Mouse (Mus musculus) heart, adult 8-10 months (tissue): ENCODE measurements around the gene Gpsm1. TPM values are rescaled to one million over a fixed set of nuclear protein-coding genes. Genes with fewer than 3 reads are reported as not detected.
A peak's percentile ranks its signal among the peaks of the same experiment; 100 is the strongest.

Experiments
- DNase-seq: peaks from one replicate; pipeline ENCODE4 v3.0.0; 2022; ENCODE audit warnings: low spot score
- total RNA-seq, 4 experiments: library from RNA; stranded (reverse); gene quantifications; 2 replicates each; pipeline ENCODE4 v1.2.4; 2022

Gpsm1 gene
- total RNA-seq, 4 experiments from 2014 or later: 188 to 246 (median 219) TPM

DNA sequence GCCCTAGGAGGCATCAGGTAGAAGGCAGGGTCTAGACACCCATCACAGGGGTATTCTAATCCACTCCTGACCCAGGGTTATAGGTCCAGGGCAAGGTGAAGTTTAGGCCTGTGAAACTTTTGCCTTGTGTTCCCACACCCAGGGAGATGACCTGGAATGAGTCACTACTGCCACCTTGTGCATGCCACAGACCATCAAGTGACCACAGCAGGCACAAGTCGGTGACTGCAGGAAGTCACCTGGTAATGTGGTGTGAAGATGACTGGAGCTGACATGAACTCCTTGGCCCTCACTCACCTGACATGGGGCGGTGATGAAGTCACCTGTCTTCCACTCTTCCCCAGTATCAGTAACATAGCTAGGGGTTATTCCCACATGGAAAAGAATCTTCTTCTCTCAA lies 2.5 kb upstream of the Gpsm1 start:
- DNase-seq: no peak

DNA sequence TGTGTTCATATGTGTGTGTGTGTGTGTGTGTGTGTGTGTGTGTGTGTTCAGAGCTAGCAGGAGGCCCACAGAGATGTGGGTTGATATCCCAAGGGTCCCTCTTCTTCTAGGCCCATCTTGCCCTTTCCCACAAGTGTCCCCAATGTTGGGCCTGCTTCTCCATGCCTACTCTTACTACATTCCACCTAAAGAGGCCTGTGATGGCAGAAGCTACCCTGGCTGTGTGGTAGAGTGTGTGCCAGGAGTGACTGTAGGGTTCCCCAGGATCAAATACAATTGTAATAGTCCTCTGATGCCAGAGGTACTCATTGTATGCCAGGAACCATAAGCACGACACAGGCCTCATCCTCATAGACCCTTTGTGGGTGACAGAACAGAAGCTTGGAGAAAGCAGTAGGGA lies 1.9 kb upstream of the Gpsm1 start:
- DNase-seq: no peak

GRCm38 (mm10) chr2:26314281-26315071 lies 839 bp upstream of the Gpsm1 start:
- DNase-seq: peak; percentile 49

DNA sequence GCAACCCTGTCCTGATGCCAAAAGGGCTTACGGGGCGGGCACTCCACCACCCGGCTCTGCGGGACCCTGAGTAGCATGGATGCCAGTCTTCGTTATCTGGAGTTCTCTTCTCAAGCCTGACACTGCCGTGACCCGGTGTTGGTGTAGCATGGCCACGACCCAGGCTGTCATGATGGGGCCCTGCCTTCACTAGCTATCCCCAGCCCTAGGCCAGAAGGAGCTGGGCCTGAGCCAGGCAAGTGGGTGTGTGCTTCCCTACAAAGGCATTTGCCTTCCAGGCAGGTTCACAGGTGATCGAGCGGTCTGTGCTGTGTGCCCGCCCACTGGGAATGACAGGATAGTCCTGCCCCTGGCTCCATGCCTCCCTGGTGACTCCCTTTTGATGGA lies 603 bp downstream of the Gpsm1 start:
- DNase-seq: peak; percentile 45

GRCm38 (mm10) chr2:26316576-26317246 lies 1.4 kb downstream of the Gpsm1 start:
- no peak for DNase-seq

- no peak for DNase-seq
Measured at GRCm38 (mm10) chr2:26317371-26317770, 2.1 kb downstream of the Gpsm1 start.

DNA sequence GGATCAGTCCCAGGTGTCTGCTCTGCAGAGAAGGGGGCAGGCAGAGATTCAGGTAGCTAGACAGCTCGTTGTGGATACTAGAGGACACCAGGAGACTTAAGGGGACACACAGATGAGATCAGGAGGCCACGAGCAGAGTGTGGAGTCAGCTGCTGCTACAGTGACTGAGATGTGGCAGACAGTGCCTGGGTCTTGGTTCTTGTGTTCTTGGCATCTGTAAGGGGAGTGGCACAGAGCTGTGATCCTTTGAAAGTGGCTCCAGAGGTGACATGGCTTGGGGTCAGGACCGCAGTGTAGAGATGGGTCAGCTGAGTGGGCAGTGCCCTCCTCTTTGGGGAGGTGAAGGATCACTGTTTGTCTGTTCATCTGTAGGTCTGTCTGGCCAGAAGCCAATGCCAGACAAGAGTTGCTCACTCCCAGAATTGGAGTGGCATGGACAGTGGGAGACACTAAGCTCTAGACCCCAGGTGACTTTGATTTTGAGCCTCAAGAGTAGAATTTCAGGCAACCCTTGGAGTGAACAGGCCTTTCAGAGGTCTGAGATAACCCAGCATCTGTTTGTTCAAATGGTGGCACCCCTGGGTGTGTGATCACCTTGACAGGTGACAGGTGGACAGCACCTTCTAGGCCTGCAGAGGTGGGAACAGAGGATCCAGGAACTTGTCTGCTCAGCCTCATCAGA lies 2.8 kb downstream of the Gpsm1 start:
- no peak for DNase-seq

DNA sequence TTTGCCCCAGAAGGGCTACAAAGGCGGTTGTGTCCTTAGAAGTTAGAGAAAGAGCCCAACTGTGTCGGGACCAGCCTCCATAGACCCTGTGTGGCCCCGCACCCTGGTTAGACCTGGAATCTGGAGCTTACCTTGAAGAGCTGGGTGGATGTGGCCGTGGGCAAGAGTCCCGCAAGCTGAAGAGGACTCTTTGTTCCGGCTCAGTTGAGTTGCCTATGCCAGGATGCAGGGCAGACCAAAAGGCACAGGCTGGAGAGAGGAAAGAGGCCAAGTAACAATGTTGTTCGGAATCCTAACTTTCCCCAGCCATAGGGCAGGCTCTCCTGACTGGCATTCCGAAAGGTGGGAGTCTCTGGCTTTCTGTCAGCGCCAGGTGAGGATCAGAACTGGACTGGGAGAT lies 3.8 kb downstream of the Gpsm1 start:
- no peak for DNase-seq

DNA sequence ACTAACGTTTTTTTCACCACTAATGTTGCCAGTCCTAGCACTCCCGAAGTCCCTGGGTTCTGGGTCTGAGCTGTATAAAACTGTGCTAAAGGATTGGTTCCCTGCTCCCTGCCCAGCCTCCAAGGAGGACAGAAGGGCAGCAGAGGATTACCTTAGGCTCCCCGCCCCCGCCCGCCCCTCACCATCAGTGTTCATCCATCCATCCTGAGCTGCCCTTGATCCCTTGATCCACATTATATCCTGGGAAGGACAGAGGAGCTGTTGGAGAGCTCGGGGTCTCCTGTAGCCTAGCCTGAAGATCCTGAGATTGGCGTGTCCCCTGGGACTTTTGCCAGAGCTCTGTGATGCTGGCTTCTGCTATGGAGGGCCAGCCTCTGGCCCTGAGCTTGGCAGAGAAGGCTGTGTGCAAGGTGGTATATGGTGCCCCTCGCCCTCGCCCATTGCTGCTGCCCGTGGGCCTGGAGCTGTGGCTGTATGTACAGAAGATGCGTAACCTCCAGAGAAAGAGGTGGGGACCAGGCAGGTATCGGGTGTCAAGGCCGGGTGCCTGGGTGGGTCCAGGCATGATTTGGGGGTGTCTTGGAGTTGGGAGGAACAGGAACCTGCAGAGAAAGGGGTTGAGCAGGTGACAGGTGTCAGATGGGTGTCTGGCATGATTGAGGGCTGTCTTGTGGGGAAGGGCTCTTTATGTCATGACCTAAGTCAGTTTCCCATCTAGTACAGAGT lies 4.4 kb downstream of the Gpsm1 start:
- no peak for DNase-seq

DNA sequence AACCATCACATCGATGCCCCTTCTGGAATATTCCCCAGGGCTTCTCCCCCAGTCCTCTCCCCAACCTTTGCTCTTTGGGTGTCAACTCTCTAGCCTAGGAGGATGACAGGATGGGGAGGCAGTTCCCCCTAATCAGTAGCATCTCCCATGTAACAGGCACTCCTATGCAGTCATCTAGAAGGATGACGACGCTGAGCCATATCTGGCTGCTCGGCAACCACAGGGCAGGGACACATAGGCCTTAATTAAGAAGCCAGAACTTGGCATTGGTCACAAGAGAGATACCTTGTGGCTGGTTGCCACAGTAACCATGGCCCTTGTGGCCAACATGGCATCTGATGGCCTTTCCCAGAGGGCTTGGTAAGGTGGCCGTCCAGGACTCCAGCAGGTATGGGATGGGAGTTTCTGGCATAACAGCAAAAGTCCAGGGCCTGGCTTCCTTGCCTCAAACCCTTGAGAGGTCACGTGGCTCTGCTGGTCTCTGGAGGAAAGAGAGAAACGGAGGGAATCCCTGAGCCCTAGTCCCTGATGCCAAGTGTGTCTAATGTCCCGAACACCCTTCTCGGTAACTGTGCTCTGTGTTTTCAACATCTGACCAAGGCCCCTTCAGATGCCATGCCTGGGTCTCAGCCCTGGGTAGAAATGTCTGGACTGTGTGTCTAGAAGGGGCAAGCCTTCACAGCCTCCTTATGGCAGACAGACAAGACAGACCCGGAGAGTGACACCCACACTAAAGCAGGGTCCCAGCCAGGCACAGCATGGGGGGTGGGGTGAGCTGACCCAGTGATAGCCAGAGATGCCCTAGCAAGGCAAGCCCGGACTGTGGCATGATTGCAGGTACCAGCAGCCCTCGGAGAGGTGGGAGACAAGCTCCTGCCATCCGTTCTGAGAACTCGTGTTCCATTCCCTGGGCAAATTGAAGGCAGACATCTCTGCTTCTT lies 5.2 kb downstream of the Gpsm1 start:
- DNase-seq: no peak

DNA sequence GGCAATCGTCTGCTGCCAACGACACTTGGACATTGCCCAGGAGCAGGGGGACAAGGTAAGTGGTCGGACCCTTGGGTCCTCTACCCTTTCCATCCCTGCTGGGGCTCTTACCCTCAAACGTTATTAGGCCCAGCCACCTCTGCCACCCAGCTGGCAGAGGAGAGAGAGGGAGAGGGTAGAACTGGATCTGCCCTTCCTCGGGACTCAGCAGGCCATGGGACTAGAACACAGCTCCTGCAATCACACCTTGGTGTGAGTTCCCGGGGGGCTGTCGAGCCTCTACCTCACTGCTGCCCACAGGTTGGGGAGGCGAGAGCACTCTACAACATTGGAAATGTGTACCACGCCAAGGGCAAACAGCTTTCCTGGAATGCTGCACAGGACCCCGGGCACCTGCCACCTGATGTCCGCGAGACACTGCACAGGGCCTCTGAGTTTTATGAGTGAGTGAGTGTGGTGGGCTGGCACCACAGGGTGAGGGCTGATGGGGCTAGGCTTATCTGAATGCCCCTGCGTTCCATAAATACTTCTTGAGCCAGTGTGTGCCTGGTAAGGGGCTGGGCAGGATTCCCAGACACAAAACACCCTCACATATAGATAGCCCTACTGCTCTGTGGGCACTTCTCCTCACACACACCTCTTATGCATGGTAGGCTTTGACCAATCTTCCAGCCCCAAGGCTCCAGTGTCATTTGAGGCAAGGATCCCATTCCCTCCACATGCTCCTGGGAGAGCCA lies 8.4 kb downstream of the Gpsm1 start:
- DNase-seq: no peak

DNA sequence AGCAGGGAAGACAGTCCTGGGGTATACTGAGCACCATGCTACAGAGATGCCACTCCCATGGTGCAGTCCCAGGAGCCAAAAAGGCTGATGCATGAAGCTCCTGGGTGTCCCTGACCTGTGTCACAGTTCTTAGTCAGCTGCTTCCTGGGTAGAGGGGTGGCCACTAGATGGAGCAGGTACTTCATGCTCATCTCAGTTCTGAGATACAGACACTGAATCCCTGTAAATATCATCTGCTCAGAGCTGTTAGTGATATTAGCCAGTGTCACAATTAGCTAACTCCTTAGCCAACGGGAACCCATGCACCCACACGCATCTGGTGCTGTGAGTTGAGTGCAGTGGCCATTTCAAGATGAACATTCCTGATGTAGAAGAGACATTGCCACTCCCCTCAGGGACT lies 9.6 kb downstream of the Gpsm1 start:
- no peak for DNase-seq

DNA sequence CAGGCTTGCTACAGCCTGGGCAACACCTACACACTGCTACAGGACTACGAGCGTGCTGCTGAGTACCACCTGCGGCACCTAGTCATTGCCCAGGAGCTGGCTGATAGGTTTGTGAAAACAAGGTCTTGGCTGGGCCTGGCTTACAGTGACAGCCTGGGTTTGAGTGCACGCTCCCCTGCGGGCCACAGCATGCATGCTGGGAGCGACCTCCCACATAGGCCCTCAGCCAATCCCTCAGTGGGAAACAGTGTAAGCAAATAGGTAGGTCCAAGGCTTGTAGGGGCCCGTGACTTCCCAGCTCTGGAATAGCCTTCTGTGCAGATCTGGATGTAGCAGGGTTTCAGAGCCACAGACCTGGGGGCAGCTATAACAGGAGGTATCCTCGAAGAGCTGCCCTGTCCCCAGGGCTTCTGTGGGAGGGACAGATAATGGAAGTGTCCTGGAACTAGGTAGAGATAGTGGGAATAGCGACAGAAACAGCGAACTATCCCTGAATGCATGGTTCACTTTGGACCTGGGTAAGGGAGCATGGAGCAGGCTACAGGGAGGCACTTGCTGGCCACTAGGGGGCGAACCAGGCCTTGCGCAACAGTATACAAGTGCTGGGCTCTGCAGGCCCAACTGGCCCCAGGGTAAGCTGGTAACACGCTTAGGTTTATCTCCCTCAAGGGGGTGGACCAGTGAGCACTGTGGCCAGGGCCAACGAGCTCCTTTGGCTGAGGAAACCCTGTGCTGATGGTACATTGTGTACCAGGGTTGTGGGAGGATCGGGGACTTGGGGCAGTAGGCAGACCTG lies 10.3 kb downstream of the Gpsm1 start:
- no peak for DNase-seq

GRCm38 (mm10) chr2:26327852-26328251 lies 12.5 kb downstream of the Gpsm1 start:
- DNase-seq: no peak

GRCm38 (mm10) chr2:26329402-26329801 lies 14.1 kb downstream of the Gpsm1 start:
- peak; percentile 81 for DNase-seq

DNA sequence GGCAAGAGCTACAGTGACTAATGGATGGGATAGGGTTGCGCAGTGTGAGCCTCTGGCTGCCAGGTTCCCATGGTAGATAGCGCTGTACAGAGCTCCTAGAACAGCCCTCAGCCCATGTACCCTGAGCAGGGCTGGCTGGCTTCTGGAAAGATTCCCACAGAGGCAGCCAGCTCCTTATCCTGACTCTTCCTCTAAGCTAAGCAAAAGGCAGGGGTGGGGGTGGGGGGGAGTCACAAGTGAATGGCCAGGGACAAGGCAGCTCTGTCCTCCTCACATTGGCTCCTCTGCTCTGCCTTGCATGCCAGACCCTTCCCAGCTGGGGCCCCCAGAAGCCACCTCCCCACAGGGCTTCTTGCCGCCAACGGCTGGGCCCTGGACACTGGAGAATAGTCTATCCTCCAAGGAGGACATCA lies 14.7 kb downstream of the Gpsm1 start:
- DNase-seq: no peak

GRCm38 (mm10) chr2:26330702-26331101 lies 15.4 kb downstream of the Gpsm1 start:
- no peak for DNase-seq

DNA sequence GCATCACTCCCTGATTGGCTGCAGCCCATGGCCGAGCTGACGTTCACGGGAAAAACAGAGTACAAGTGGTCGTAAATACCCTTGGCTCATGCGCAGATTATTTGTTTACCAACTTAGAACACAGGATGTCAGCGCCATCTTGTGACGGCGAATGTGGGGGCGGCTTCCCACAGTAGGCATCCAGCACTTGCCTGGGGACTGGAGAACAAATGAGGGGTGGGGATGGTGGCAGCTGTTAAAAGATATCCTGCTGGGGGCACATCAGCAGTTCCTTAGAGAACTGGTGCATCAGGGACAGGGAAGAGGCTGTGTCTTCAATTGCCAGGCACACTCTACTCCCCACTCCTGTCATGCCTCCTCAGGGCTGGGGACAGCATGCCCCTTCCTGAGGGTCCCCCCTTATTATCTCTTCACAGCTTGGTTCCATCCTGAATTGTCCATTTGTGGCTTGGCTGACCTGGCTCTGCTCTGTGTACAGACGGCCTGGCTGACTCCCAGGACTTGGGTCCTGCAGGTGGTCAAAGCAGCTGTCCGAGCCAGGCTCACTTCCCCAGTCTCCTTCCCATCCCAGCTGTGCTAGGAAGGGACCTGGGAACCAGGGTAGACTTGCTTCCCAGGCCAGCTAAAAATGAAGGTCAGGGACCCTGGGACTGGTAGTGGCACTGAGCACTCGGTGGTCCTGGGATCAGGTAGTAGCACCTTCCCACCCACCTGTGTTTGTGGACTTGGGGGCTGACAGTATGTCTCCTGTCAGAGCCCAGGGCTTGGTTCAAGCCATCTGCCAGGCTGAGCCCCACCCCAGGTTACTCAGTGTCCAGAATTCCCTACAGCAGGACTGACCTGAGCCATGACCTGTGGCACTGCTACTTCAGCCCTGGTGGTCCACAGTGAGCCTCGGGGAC lies 23.2 kb downstream of the Gpsm1 start:
- no peak for DNase-seq
